8 mouse cellular contexts compared by ENCODE assay signal in the genomic region with DNA sequence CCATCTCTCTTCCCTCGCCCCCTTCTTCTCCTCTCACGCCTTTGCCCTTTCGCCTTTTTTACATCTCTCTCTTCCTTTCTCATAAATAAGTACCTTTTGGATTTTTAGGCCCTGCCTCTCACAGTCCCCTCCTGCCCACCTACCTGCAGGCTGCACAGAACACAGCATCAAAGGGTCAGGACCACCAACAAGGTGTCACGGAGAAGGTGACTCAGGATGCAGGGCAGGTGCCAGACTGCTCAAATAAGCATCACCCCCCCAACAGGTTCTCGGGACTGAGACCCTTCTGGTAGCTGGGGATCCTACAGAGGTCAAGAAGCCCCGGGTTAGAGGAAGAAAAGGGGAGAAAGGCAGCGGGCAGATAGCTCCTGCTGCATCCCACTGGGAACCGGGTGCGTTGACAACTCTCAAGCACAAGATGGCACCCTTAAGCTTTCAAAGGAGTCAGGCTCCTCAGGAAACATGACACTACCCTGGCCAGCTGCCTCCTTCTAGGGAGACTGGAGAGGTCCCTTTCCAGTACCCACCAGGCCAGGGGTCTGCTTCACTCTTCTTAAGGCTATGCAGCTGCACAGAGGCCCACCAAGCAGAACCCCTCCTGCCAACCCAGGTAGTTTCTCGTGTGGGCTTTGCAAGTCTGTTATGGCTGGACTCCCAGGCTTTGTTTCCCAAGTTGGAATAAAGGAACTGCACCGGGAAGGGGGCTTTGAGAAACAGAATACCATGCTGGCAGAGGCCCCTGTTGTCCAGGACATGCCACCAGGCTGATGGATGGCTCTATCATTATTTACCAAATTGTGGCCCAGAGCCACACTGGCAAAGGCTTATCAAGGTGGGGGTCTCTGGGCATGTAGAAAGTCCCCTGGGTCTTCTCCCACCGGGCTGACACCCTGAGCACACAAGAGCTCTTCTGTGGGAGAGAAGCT.
DNase-seq lines count a peak whose midpoint lies in the region; ATAC-seq and TF ChIP-seq lines count a peak whose summit lies in the region.

No protein-coding gene starts in this region.

- peak; percentile 77 for ATAC-seq in heart, postnatal 0 days (ENCODE audit: insufficient read depth, low read depth)
- peak; percentile 72 for ATAC-seq in liver, embryonic 12.5 days
- ATAC-seq in neural tube, embryonic 12.5 days (ENCODE audit: low FRiP score, low read depth), result peak; percentile 82

- no peaks in the 10 kb centered on the region for H3K9me3 ChIP-seq in ES-Bruce4 (replicated peaks; ENCODE audit: control insufficient read depth, insufficient read depth, low read length, poor library complexity, severe bottlenecking)
- H3K9me3 ChIP-seq in forebrain, embryonic 10.5 days, result no peaks in the 10 kb centered on the region
- H3K9me3 ChIP-seq in heart, postnatal 0 days (replicated peaks; ENCODE audit: control insufficient read depth, low read length), result no peaks in the 10 kb centered on the region
- H3K9me3 ChIP-seq in liver, embryonic 12.5 days (replicated peaks), result no peaks in the 10 kb centered on the region
- no peaks in the 10 kb centered on the region for H3K9me3 ChIP-seq in neural tube, embryonic 12.5 days

- H3K27me3 ChIP-seq in ES-Bruce4 (ENCODE audit: control insufficient read depth, insufficient read depth, low read length, poor library complexity, severe bottlenecking), result no peaks in the 10 kb centered on the region; the same call in 1 of the 2 replicates
- peaks cover 42% of the 10 kb centered on the region for H3K27me3 ChIP-seq in forebrain, embryonic 10.5 days (ENCODE audit: poor library complexity, severe bottlenecking)
- peaks cover 11% of the 10 kb centered on the region for H3K27me3 ChIP-seq in heart, postnatal 0 days (ENCODE audit: control insufficient read depth, insufficient read depth, low read length)
- H3K27me3 ChIP-seq in liver, embryonic 12.5 days (replicated peaks), result peaks cover 58% of the 10 kb centered on the region
- no peaks in the 10 kb centered on the region; the same call in 1 of the 2 replicates for H3K27me3 ChIP-seq in neural tube, embryonic 12.5 days (replicated peaks)

- no peaks in the 10 kb centered on the region for H3K36me3 ChIP-seq in ES-Bruce4 (ENCODE audit: control insufficient read depth, insufficient read depth, low read length, poor library complexity, severe bottlenecking)
- H3K36me3 ChIP-seq in forebrain, embryonic 10.5 days (replicated peaks), result no peaks in the 10 kb centered on the region
- H3K36me3 ChIP-seq in heart, postnatal 0 days (replicated peaks; ENCODE audit: control insufficient read depth, insufficient read depth, low read length), result no peaks in the 10 kb centered on the region
- H3K36me3 ChIP-seq in liver, embryonic 12.5 days, result no peaks in the 10 kb centered on the region
- no peaks in the 10 kb centered on the region for H3K36me3 ChIP-seq in neural tube, embryonic 12.5 days

- TF ChIP-seq EP300 in ES-Bruce4 (IDR thresholded peaks at IDR 0.05; ENCODE audit: insufficient read depth, low read depth, low read length), result no peak
- TF ChIP-seq EP300 in heart, postnatal 0 days (IDR thresholded peaks at IDR 0.05; ENCODE audit: low read depth), result no peak

- H3K9ac ChIP-seq in ES-Bruce4 (ENCODE audit: low read depth, poor library complexity, severe bottlenecking), result no peak overlapping the region
- H3K9ac ChIP-seq in heart, postnatal 0 days (replicated peaks; ENCODE audit: low read depth, low read length), result no peak overlapping the region
- no peak overlapping the region for H3K9ac ChIP-seq in liver, embryonic 12.5 days
- H3K9ac ChIP-seq in neural tube, embryonic 12.5 days, result no peak overlapping the region

- H3K4me2 ChIP-seq in heart, postnatal 0 days (ENCODE audit: low read depth, low read length), result no peak overlapping the region
- H3K4me2 ChIP-seq in liver, embryonic 12.5 days, result no peak overlapping the region
- H3K4me2 ChIP-seq in neural tube, embryonic 12.5 days (replicated peaks), result no peak overlapping the region

- no peak for TF ChIP-seq POLR2A in ES-Bruce4 (IDR thresholded peaks at IDR 0.05; ENCODE audit: insufficient read depth, low read length)

- peak; percentile 25 for DNase-seq in c-Kit-positive CD71-negative TER-119-negative erythroid progenitor cells, embryonic 14.5 days (ENCODE audit: low read depth)
- DNase-seq in forebrain, embryonic 10.5 days (ENCODE audit: extremely low spot score, low spot score), result peak; percentile 74
- peak; percentile 74 for DNase-seq in heart, postnatal 0 days (ENCODE audit: low spot score)
- peak; percentile 64 to 82 for DNase-seq in kidney, postnatal 36 days
- peak; percentile 14 to 43 for DNase-seq in urinary bladder, adult 18-20 months (ENCODE audit: low spot score in 2 of 2)

- H3K4me1 ChIP-seq in ES-Bruce4 (ENCODE audit: control insufficient read depth, insufficient read depth, low read length), result no peaks in the 10 kb centered on the region
- peaks cover 28% of the 10 kb centered on the region for H3K4me1 ChIP-seq in forebrain, embryonic 10.5 days
- H3K4me1 ChIP-seq in heart, postnatal 0 days (ENCODE audit: control insufficient read depth, insufficient read depth), result no peaks in the 10 kb centered on the region
- no peaks in the 10 kb centered on the region for H3K4me1 ChIP-seq in liver, embryonic 12.5 days
- H3K4me1 ChIP-seq in neural tube, embryonic 12.5 days, result peaks cover 12% of the 10 kb centered on the region

- TF ChIP-seq CTCF in ES-Bruce4 (IDR thresholded peaks at IDR 0.05; ENCODE audit: low read depth, low read length), result peak; percentile 68
- TF ChIP-seq CTCF in heart, postnatal 0 days (IDR thresholded peaks at IDR 0.05; ENCODE audit: low read depth), result peak; percentile 82

- H3K27ac ChIP-seq in ES-Bruce4 (ENCODE audit: insufficient read depth, low read length), result no peak overlapping the region
- peak overlapping the region; percentile 52; the same call in 1 of the 2 replicates for H3K27ac ChIP-seq in forebrain, embryonic 10.5 days
- no peak overlapping the region for H3K27ac ChIP-seq in heart, postnatal 0 days (ENCODE audit: low read depth)
- no peak overlapping the region for H3K27ac ChIP-seq in liver, embryonic 12.5 days
- H3K27ac ChIP-seq in neural tube, embryonic 12.5 days, result no peak overlapping the region

- no peak overlapping the region for H3K4me3 ChIP-seq in ES-Bruce4 (ENCODE audit: low read depth, low read length)
- H3K4me3 ChIP-seq in forebrain, embryonic 10.5 days, result no peak overlapping the region
- H3K4me3 ChIP-seq in heart, postnatal 0 days (ENCODE audit: low read depth, low read length), result no peak overlapping the region
- H3K4me3 ChIP-seq in liver, embryonic 12.5 days, result no peak overlapping the region
- no peak overlapping the region for H3K4me3 ChIP-seq in neural tube, embryonic 12.5 days

- WGBS in forebrain, embryonic 10.5 days, result 47% methylated on average over 12 of the region's 12 CpGs
- WGBS in heart, postnatal 0 days, result 37% methylated on average over 12 of the region's 12 CpGs
- WGBS in liver, embryonic 12.5 days (ENCODE audit: insufficient replicate concordance), result 35% methylated on average over 12 of the region's 12 CpGs
- 38% methylated on average over 12 of the region's 12 CpGs for WGBS in neural tube, embryonic 12.5 days
